Mouse (Mus musculus) embryonic fibroblast, embryonic 13.5 days (primary cell): ENCODE results near the gene Dlg2.

ENCODE experiments used
- CTCF ChIP-seq: IDR thresholded peaks from 2 replicates; pipeline ENCODE4 v1.5.1; 2011; ENCODE audit warnings: mild to moderate bottlenecking, control low read depth, low read length, moderate library complexity, borderline replicate concordance; ENCODE audit not compliant: insufficient read depth
- POLR2A ChIP-seq: IDR thresholded peaks from 2 replicates; pipeline ENCODE4 v1.6.1; 2011; ENCODE audit warnings: low read depth, mild to moderate bottlenecking, control low read depth, low read length, moderate library complexity

DNA sequence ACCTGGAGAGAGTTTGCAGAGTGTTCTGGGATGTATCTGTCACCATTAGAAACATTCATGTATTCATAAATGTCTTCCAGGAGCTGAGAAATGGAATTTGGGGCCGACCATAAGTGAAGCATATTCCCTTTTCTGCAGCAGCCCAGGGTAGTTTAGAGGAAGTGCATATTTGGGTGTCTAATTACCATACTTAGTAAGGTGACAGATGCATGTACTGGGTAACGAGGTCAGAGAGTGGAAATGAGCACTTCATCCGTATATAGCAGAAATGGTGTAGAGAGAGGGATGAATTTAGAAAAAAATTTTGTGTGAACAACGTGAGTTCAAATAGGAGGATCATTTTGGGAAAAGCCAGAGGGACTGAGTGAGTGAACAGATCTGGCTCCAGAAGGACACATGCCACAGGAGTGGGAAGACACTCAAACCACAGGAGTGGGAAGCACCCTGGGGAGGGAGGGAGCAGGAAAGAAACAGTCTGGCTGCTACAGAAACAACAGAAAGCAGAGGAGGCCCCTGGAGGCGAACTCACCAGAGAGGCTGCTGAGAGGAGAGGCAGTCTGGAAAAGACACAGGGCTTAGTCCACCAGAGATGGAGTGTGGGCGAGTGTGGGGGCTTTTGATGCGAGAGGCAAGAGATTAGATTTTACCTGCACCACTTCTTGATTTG lies 742.0 kb downstream of the Dlg2 start:
- TF ChIP-seq POLR2A (no peak), CTCF (no peak)
